Mouse (Mus musculus): ENCODE data around the gene 4930444G20Rik. TPM values are rescaled to one million over a fixed set of nuclear protein-coding genes. Genes with fewer than 3 reads are reported as not detected.

4930444G20Rik gene
- polyA plus RNA-seq, 1 experiment from 2014 or later, result not detected

- H3K4me2 ChIP-seq, result no peak overlapping the region
- no peaks in the 10 kb centered on the region for H3K9me3 ChIP-seq (replicated peaks)
- no peak overlapping the region for H3K4me3 ChIP-seq
- WGBS, result 52% methylated on average over 16 of the region's 16 CpGs
- H3K4me1 ChIP-seq, result no peaks in the 10 kb centered on the region
- no peak overlapping the region for H3K9ac ChIP-seq
- no peaks in the 10 kb centered on the region for H3K36me3 ChIP-seq (ENCODE audit: poor library complexity, severe bottlenecking)
- no peak overlapping the region for H3K27ac ChIP-seq
- no peak for ATAC-seq
- H3K27me3 ChIP-seq, result no peaks in the 10 kb centered on the region
These were observed 50.3 kb downstream of the 4930444G20Rik start for GRCm38 (mm10) chr10:22017469-22018159.

Other genes starting within 250 kb of the 4930444G20Rik start
- 16.3 and 18.3 TPM in 2 replicates for gene Sgk1, start 185.9 kb downstream of the 4930444G20Rik start, polyA plus RNA-seq (2015; fragmentation: Nextera tagmentation; extraction: Ambion mirVana)
- gene E030030I06Rik, start 81.2 kb upstream of the 4930444G20Rik start, polyA plus RNA-seq (2015; fragmentation: Nextera tagmentation; extraction: Ambion mirVana), result 8.9 and 10.3 TPM in 2 replicates
- gene Raet1e, start 90.5 kb upstream of the 4930444G20Rik start, polyA plus RNA-seq (2015; fragmentation: Nextera tagmentation; extraction: Ambion mirVana), result 2.5 and 2.8 TPM in 2 replicates
- gene H60b, start 90.5 kb upstream of the 4930444G20Rik start, polyA plus RNA-seq (2015; fragmentation: Nextera tagmentation; extraction: Ambion mirVana), result 0.61 and 0.81 TPM in 2 replicates

Data from forebrain, embryonic 13.5 days (tissue).